Mouse (Mus musculus) embryo, embryonic 11 days (tissue): ENCODE results near the gene Zcchc7.
"Not testable (repeated sequence)": the region's sequence is repeated elsewhere in the genome, so short reads cannot be mapped to it uniquely, and the experiment has no call there.

Experiments
- DNase-seq: peaks from one replicate; pipeline ENCODE4 v3.0.0-alpha.2; 2015

Zcchc7 gene

GRCm38 (mm10) chr4:44755553-44756133, at the start of gene Zcchc7:
Gene Zcchc7, plus strand, starts transcription at chr4:44755877.
- DNase-seq: no peak

DNA sequence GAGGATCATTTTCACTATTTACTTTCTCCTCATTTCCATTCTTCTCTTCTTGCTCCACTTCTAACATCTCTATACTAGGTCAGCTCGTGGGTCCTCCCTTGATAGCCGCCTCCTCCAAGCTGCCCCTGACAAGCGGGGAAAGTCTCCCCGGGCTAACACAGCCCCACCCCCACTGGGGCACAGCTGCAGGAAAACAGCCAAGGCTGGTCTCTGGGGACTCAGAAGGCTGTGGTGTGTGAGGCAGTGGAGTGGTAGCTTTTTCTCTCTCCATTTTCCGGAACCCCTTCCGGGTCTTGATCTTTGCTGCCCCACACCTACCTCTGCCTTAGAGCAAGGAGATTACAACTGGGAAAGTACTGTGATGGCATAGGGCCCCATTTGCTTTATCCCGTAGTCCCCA, 49.7 kb upstream of the Zcchc7 start:
- DNase-seq: peak; percentile 27

DNA sequence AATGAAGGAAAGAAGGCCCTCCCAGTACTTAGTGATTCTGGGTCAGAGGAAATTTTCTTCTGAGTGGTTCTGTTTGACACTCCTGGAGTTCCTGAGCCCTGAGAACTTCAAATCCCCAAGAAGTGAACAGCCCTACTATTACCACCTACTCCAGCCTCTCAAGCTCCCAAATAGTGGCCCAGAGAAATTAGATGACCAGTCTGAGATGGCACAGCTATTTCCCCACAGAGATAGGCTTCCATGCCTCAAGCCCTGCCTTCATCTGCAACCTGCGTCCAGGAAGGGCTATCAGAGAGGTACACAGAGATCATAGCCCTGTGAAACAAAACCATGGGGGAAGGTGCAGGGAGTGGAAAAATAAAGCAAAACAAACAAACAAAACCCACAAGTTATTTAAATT, 48.8 kb upstream of the Zcchc7 start:
- no peak for DNase-seq

- no peak for DNase-seq
Observed at GRCm38 (mm10) chr4:44708311-44708710, 47.4 kb upstream of the Zcchc7 start.

GRCm38 (mm10) chr4:44709091-44709695, 46.5 kb upstream of the Zcchc7 start:
- DNase-seq: no peak

GRCm38 (mm10) chr4:44709740-44710700, 45.7 kb upstream of the Zcchc7 start, which contains the start of gene Pax5:
Gene Pax5, minus strand, starts transcription at chr4:44710487.
- DNase-seq: no peak

- DNase-seq: peak; percentile 47
Observed at GRCm38 (mm10) chr4:44710701-44711097, 45.0 kb upstream of the Zcchc7 start.

DNA sequence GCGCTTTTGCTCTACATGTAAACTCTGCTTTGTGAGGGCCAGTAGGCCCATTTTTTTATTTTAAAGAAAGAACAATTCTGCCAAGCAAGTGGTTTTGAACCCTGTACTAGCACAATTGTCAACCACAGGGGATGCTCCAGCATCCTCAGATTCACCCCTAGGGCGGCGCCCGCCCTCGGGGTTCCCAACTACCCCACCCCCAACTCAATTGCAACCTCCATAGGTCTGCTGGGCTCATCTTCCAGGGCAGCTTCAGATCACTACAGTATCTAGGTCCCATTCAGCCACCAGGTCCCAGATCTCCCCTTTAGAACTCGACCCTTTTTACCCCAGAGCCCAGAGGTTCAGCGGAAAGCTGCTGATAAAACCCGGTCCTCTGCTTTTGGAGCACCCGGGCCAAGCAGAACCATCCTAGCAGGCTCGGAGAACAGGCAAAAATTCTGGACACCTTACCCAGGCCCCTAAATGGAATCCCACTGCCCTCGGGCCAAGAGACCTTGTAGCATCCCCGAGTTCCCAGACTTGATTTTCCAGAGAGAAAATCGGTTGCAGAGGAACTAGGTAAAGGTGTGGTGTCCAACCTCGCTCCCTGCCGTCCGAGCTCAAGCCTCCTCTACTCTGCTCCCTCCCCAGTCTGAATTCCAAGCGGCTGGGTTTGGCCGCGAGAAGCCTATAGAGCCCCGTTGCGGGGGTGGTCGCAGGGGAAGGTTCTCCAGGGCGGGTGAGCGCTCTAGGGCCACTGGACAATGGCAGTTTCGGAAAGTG, 44.4 kb upstream of the Zcchc7 start:
- peak; percentile 42 for DNase-seq

- DNase-seq: peak; percentile 71
Observed at GRCm38 (mm10) chr4:44712051-44712700, 43.5 kb upstream of the Zcchc7 start.

DNA sequence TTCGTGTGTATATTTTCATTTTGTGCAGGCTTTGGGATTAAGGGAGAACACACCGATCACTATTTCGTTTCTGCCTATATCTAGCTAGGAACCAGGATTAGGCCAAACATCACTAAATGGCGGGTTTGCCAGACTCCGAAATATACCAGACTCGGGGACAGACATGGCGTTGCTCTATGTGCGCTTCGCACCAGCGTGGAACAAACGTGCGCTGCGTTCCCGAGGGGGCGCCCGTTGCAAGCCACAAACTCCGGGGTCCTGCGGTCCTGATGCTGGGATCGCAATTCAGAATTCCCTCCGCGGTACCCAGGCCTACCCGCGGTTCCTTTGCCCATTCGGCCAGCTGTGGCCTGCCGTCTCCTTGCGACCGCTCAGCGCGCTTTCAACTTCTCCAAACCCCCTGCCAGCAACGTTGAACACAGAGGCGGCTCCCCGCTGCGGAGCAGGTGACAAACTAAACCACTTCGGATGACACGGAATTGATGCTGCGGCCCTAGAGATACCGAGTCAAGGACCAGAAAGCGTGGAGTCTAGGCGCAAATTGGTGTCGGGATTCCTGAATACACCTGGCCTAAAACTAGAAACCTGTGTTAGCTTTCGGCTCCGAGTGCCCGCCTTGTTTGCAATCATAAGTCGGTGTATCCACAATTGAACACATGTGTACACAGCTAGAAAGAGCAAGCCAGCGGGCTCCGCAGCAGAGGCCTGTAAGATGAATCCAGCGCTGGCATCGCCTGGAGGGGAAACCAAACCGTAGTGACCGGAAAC, 42.7 kb upstream of the Zcchc7 start:
- DNase-seq: peak; percentile 62

DNA sequence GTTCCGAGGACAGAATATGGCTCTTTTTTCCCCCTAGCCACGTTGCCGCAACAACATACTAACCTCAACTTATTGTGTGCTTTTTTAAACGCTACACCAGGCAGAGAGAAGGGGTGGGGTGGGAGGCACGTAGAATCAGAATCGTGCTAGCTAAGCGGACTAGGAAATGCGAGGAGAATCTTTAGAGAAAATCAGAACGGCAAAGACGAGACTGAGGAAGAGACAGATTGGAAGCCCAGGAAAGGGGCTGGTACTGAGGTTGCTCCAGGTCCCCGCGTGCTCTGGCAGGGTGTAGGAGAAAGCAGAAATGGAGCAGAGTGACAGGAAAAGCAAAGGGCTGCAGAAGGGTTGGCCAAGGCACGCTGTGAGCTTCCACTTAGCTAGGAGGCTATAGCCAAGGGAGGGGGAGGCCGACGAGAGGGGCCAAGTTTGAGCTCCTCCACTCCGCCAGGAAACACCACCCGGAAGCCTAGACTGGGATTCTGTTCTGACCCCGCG, 42.1 kb upstream of the Zcchc7 start:
- DNase-seq: peak; percentile 21

GRCm38 (mm10) chr4:44714111-44714621, 41.5 kb upstream of the Zcchc7 start:
- DNase-seq: peak; percentile 55

GRCm38 (mm10) chr4:44715621-44716160, 40.0 kb upstream of the Zcchc7 start:
- no peak for DNase-seq

DNA sequence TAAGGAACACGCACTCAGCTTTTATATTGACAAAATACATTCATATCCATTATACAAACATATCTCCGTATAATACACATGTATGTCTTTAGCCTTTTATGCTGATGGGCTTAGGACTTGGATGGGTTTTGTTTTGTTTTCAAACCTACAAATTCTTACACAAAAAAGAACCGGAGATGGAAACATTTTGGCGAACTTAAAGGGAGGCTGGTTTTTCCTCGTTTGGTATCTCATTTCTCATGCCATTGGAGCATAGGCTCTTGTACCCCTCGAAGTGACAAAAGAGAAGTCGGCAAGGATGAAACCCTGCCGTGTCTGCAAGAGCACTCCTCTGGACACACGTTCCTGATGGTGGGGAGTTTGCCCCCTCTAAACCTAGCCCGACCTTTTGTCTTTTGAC, 39.3 kb upstream of the Zcchc7 start:
- peak; percentile 28 for DNase-seq

GRCm38 (mm10) chr4:44717676-44718075, 38.0 kb upstream of the Zcchc7 start:
- no peak for DNase-seq

GRCm38 (mm10) chr4:44720046-44720445, 35.6 kb upstream of the Zcchc7 start:
- DNase-seq: no peak

DNA sequence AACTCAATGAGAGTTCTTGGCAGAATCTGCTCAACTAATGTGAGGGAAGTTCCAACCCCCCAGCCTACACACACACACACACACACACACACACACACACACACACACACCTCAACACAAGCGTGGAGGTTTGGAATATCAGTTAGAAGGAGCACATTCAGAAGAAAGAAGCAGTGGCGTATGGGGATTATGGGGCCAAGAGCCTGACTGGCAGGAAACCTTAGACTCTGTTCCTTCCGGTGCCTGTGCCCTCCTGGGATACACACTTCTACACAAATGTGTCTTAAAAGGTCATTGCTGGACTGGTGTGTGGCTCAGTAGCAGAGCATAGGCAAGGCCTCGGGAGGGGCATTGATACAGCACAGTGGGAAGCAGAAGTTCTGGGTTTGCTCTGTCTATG, 34.4 kb upstream of the Zcchc7 start:
- DNase-seq: no peak

DNA sequence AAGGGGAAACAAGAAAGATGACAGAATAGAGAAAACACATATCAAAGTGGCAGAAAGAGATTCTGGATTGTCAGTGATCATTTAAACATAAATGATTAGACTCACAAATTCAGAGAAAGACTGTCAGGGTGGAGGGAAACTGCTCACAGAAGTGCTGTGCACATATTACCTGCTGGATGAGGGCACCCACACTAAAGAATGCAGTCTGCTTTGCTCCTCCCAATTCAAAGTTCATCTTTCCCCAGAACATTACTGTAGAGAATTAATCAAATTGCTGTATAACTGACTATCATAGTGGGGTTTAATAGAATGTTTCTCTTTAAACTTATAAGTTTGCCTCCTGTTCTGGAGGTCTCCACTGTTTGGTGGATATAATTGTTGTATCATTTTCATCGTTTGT, 15.2 kb upstream of the Zcchc7 start:
- DNase-seq: no peak

- peak; percentile 96 for DNase-seq
Observed at GRCm38 (mm10) chr4:44756134-44756951, 666 bp downstream of the Zcchc7 start.

- not testable (repeated sequence) for DNase-seq
Observed at GRCm38 (mm10) chr4:44757131-44757530, 1.5 kb downstream of the Zcchc7 start.
